Mouse (Mus musculus) ES-E14 (cell line): ENCODE data around the gene Becn1.

Experiments used
- CHD2 ChIP-seq: IDR thresholded peaks from 2 replicates; pipeline ENCODE4 v1.6.1; 2014; ENCODE audit warnings: mild to moderate bottlenecking, low read depth, low read length, inconsistent platforms
- MAFK ChIP-seq: IDR thresholded peaks from 2 replicates; pipeline ENCODE4 v1.6.1; 2014; ENCODE audit warnings: mild to moderate bottlenecking, low read depth, low read length, inconsistent platforms; ENCODE audit not compliant: insufficient read depth
- ZC3H11A ChIP-seq: IDR thresholded peaks from 2 replicates; pipeline ENCODE4 v1.6.1; 2012; ENCODE audit warnings: low read depth, mild to moderate bottlenecking, inconsistent platforms, low read length, borderline replicate concordance

- TF ChIP-seq CHD2 (no peak), ZC3H11A (no peak), MAFK (no peak)
Observed at GRCm38 (mm10) chr11:101302004-101302798, at the start of gene Becn1.
